Mouse (Mus musculus): ENCODE measurements around the gene Cyp11a1. TPM values are rescaled to one million over a fixed set of nuclear protein-coding genes. Genes with fewer than 3 reads are reported as not detected.

Cyp11a1 gene
- polyA plus RNA-seq, 1 experiment: 1.6 TPM

GRCm38 (mm10) chr9:58054032-58054431 lies 47.8 kb downstream of the Cyp11a1 start:
- 80% methylated on average over 1 of the region's 1 CpGs for WGBS
- Histone ChIP-seq H3K4me1 (ENCODE audit: control insufficient read depth, insufficient read depth, low read length) (no peaks in the 10 kb centered on the region), H3K4me3 (replicated peaks; ENCODE audit: control insufficient read depth, low read depth, low read length) (no peak overlapping the region), H3K27ac (ENCODE audit: control insufficient read depth, insufficient read depth, low read depth, low read length, poor library complexity) (no peak overlapping the region)
- TF ChIP-seq CTCF (IDR thresholded peaks at IDR 0.05; ENCODE audit: control insufficient read depth, insufficient read depth, low read length) (no peak), POLR2A (IDR thresholded peaks at IDR 0.05; ENCODE audit: borderline replicate concordance, control insufficient read depth, low read depth, low read length) (no peak)

- H3K27ac ChIP-seq (ENCODE audit: control insufficient read depth, insufficient read depth, low read depth, low read length, poor library complexity): no peak overlapping the region
- H3K4me3 ChIP-seq (replicated peaks; ENCODE audit: control insufficient read depth, low read depth, low read length): no peak overlapping the region
- 73% methylated on average over 5 of the region's 5 CpGs for WGBS
- H3K4me1 ChIP-seq (ENCODE audit: control insufficient read depth, insufficient read depth, low read length): no peaks in the 10 kb centered on the region
- TF ChIP-seq CTCF (IDR thresholded peaks at IDR 0.05; ENCODE audit: control insufficient read depth, insufficient read depth, low read length): no peak
- no peak for TF ChIP-seq POLR2A (IDR thresholded peaks at IDR 0.05; ENCODE audit: borderline replicate concordance, control insufficient read depth, low read depth, low read length)
Measured at GRCm38 (mm10) chr9:58055666-58056065, 49.5 kb downstream of the Cyp11a1 start.

DNA sequence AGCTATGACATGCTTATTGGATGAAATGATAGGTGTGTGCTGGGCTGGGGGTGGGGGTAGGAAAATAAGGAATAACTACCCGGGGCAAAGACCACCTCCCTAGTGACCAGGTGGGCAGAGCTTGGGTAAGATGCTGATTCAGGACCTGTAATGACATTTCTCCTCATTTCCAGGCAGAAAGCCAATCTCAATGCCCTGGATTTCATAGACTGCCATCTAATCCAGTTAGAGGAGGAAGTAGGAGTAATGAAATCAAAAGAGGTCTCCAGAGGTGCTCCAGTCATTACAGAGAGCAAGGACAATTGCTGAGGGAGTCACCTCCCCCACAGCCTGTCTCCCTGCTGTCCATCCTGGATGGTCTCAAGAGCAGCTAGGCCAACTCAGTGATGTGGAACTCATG lies 53.7 kb downstream of the Cyp11a1 start:
- TF ChIP-seq POLR2A (IDR thresholded peaks at IDR 0.05; ENCODE audit: borderline replicate concordance, control insufficient read depth, low read depth, low read length) (no peak), CTCF (IDR thresholded peaks at IDR 0.05; ENCODE audit: control insufficient read depth, insufficient read depth, low read length) (no peak)
- WGBS: 31% methylated on average over 1 of the region's 1 CpGs
- no peaks in the 10 kb centered on the region for H3K4me1 ChIP-seq (ENCODE audit: control insufficient read depth, insufficient read depth, low read length)
- no peak overlapping the region for H3K4me3 ChIP-seq (replicated peaks; ENCODE audit: control insufficient read depth, low read depth, low read length)
- no peak overlapping the region for H3K27ac ChIP-seq (ENCODE audit: control insufficient read depth, insufficient read depth, low read depth, low read length, poor library complexity)

GRCm38 (mm10) chr9:58060677-58061667 lies 54.8 kb downstream of the Cyp11a1 start:
- H3K4me1 ChIP-seq (ENCODE audit: control insufficient read depth, insufficient read depth, low read length): no peaks in the 10 kb centered on the region
- TF ChIP-seq CTCF (IDR thresholded peaks at IDR 0.05; ENCODE audit: control insufficient read depth, insufficient read depth, low read length): no peak
- no peak for TF ChIP-seq POLR2A (IDR thresholded peaks at IDR 0.05; ENCODE audit: borderline replicate concordance, control insufficient read depth, low read depth, low read length)
- H3K4me3 ChIP-seq (replicated peaks; ENCODE audit: control insufficient read depth, low read depth, low read length): no peak overlapping the region
- WGBS: 10% methylated on average over 23 of the region's 23 CpGs
- no peak overlapping the region for H3K27ac ChIP-seq (ENCODE audit: control insufficient read depth, insufficient read depth, low read depth, low read length, poor library complexity)

GRCm38 (mm10) chr9:58063531-58063930 lies 57.3 kb downstream of the Cyp11a1 start, which contains the start of gene Stra6:
TSS of gene Stra6 (plus strand) at chr9:58063788.
- TF ChIP-seq CTCF (IDR thresholded peaks at IDR 0.05; ENCODE audit: control insufficient read depth, insufficient read depth, low read length) (no peak), POLR2A (IDR thresholded peaks at IDR 0.05; ENCODE audit: borderline replicate concordance, control insufficient read depth, low read depth, low read length) (no peak)
- no peak within 1 kb of the TSS for H3K4me3 ChIP-seq (replicated peaks; ENCODE audit: control insufficient read depth, low read depth, low read length)
- H3K27ac ChIP-seq (ENCODE audit: control insufficient read depth, insufficient read depth, low read depth, low read length, poor library complexity): no peak within 1 kb of the TSS
- no peaks in the 10 kb centered on the region for H3K4me1 ChIP-seq (ENCODE audit: control insufficient read depth, insufficient read depth, low read length)
- 6% methylated on average over 3 of the region's 3 CpGs for WGBS

DNA sequence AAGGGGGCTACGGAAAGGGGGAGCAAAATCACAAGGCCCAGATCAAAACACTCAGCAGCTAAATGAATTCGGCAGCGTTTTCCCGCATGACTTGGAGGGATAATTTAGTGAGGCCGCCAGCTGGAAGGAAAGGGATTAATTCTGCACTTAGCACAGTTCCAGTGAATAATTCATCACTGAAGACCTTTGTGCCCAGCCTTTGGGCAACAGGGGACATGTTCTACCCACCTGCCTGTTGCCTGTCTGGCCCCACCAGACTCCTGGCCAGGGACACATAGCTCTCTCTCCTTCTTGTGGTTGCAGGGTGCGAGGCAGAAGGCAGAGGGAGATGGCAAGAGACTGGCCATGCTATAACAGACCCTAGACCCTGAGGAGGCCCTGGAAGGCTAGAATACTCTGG lies 59.3 kb downstream of the Cyp11a1 start:
- no peak for TF ChIP-seq CTCF (IDR thresholded peaks at IDR 0.05; ENCODE audit: control insufficient read depth, insufficient read depth, low read length)
- TF ChIP-seq POLR2A (IDR thresholded peaks at IDR 0.05; ENCODE audit: borderline replicate concordance, control insufficient read depth, low read depth, low read length): no peak
- H3K27ac ChIP-seq (ENCODE audit: control insufficient read depth, insufficient read depth, low read depth, low read length, poor library complexity): no peak overlapping the region
- WGBS: 71% methylated on average over 6 of the region's 6 CpGs
- no peak overlapping the region for H3K4me3 ChIP-seq (replicated peaks; ENCODE audit: control insufficient read depth, low read depth, low read length)
- no peaks in the 10 kb centered on the region for H3K4me1 ChIP-seq (ENCODE audit: control insufficient read depth, insufficient read depth, low read length)

DNA sequence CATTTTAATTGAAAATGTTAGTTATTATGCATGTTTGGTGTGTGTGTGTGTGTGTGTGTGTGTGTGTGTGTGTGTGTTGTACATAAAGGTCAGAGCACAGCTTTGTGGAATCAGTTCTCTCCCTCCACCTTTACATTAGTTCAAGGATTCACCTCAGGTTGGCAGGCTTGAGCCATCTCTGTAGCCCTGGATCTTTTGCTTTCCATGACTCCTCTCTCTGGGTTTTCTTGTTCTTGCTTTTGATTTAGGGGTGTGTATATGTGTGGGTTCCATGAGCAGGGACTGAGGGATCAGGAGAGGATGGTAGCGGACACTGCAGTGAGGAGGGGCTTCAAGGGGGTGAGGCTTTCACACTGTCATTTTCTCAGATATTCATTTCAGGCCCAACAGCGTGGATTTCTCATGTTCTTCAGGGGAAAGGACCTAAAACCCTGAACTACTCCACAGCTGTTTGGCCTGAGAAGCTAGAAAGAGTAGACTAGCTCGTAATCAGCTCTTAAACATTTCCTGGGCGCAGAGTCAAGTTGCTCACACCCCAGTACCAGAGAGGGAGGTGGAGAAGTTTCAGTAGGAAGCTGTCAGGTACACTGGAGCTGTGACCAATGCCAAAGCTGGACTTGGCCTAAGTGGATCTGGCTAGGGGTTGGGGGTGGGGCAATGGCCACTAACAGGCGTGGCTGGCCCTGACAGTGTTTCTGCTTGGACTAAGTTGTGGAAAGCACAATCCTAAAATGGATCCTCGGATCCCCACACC lies 59.9 kb downstream of the Cyp11a1 start:
- Histone ChIP-seq H3K4me3 (replicated peaks; ENCODE audit: control insufficient read depth, low read depth, low read length) (no peak overlapping the region), H3K27ac (ENCODE audit: control insufficient read depth, insufficient read depth, low read depth, low read length, poor library complexity) (no peak overlapping the region), H3K4me1 (ENCODE audit: control insufficient read depth, insufficient read depth, low read length) (no peaks in the 10 kb centered on the region)
- WGBS: 70% methylated on average over 6 of the region's 6 CpGs
- TF ChIP-seq CTCF (IDR thresholded peaks at IDR 0.05; ENCODE audit: control insufficient read depth, insufficient read depth, low read length): no peak
- no peak for TF ChIP-seq POLR2A (IDR thresholded peaks at IDR 0.05; ENCODE audit: borderline replicate concordance, control insufficient read depth, low read depth, low read length)

- H3K27ac ChIP-seq (ENCODE audit: control insufficient read depth, insufficient read depth, low read depth, low read length, poor library complexity): no peak overlapping the region
- no peak overlapping the region for H3K4me3 ChIP-seq (replicated peaks; ENCODE audit: control insufficient read depth, low read depth, low read length)
- 57% methylated on average over 6 of the region's 6 CpGs for WGBS
- H3K4me1 ChIP-seq (ENCODE audit: control insufficient read depth, insufficient read depth, low read length): no peaks in the 10 kb centered on the region
- TF ChIP-seq CTCF (IDR thresholded peaks at IDR 0.05; ENCODE audit: control insufficient read depth, insufficient read depth, low read length) (no peak), POLR2A (IDR thresholded peaks at IDR 0.05; ENCODE audit: borderline replicate concordance, control insufficient read depth, low read depth, low read length) (no peak)
Measured at GRCm38 (mm10) chr9:58066731-58067095, 60.5 kb downstream of the Cyp11a1 start.
